Mouse (Mus musculus): Measurements from ENCODE around the gene Eml1.

DNA sequence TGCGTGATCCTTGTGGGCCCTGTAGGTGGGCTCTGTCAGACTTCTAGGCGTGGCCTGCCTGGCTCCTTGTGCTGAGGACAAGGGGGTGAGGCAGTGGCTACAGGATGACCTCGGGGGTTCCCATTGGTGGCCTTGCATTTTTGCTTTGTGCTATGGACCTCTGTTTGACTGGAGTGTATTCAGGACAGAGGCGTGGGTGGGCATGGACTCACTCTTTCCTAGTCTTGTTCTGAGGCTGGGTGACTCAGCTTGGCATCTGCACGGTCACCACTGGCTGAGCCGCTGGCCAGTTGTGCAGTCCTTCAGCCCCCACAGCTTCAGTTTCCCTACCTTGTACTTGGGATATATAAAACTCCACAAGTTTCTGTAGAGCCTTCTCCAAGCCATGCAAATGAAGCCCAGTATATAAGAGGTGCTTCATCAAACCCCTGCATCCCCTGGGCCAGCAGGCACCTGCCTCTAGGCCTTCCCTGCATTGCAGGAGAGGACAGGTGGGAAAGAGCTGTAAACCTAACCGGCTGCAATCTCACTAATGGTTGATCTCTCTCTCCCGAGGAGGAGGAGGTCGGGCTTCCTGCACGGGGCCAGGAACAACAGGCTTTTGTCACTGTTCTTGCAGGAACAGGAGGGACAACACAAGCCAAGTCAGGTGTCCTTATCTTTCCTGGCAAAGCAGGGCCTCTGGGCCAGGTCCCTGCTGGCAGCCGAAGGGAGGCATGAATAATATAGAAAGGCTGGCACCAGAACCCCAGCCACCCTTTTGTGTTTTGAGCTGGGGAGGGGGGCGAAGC, 21.7 kb downstream of the Eml1 start:
- no peak for TF ChIP-seq USF1 (IDR thresholded peaks at IDR 0.05; ENCODE audit: low read depth)
- TF ChIP-seq CTCF (IDR thresholded peaks at IDR 0.05; ENCODE audit: control insufficient read depth, insufficient read depth, insufficient read length), result no peak
- TF ChIP-seq MAX (IDR thresholded peaks at IDR 0.05), result no peak
- TF ChIP-seq MYOG (IDR thresholded peaks at IDR 0.05; ENCODE audit: control insufficient read depth, extremely low read depth, insufficient read length), result no peak
- no peak for TF ChIP-seq CEBPB (IDR thresholded peaks at IDR 0.05; ENCODE audit: low read depth)
- peak; percentile 81 for TF ChIP-seq FOSL1 (IDR thresholded peaks at IDR 0.05; ENCODE audit: insufficient read depth, low read length, poor library complexity, severe bottlenecking)
